Mouse (Mus musculus): ENCODE measurements around the gene Stap2.

DNA sequence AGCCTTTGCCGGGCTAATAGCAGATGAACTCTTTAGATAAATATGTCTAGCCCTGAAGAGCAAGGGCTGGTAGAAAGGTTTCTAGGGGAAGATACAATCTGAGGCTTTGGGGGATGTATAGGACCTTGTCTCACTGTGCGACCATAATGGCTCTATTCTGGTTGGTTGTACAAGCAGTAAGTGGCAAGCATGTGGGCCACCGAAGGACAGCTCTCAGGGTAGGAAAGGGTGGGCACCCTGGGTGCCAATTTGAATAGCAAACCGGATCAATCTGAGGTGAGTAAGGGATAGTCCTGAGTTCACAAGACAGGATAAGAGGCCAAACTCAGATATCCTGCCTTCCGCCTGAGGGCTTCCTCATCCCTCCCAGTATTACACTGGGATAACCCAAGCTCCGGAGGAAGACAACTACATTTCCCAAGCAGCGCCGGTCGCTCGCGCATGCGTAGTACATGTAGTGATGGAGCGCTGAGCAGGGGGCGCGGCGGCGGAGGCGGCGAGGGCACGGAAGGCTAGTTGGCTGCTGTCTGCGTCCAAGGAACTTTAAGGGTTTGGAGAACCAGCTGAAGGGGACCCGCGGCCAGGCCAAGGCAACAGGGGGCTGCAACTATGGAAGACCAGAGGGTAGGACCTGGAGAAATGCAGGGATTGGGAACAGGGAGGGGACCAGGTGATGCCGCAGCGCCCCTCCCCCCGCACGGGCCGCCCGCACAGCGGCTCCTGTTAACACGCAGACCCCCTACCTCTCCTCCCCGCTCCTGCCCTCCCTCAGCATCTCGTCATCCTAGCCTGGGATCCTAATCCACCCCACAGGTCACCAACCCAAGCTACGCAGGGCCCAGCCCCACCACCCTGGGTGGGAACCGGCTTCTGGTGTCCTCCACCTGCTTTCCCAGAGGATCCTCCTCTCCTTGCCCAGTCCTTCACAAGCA, 19.1 kb downstream of the Stap2 start, which contains the start of gene Fsd1:
- TF ChIP-seq CTCF (IDR thresholded peaks at IDR 0.05; ENCODE audit: control insufficient read depth, insufficient read depth, insufficient replicate concordance, low read depth, low read length) (no peak), POLR2A (IDR thresholded peaks at IDR 0.05; ENCODE audit: control insufficient read depth, low read depth, low read length) (no peak)

Data from testis, adult 2 months (tissue).